Mouse (Mus musculus) R1 (cell line): ENCODE results near the gene Myo6.

ENCODE experiments used
- DNase-seq: peaks from one replicate; pipeline ENCODE4 v3.0.0-alpha.2; 2018; ENCODE audit warnings: low read depth, low spot score

The Myo6 gene

GRCm38 (mm10) chr9:80181692-80182091 lies 16.9 kb downstream of the Myo6 start:
- no peak for DNase-seq

GRCm38 (mm10) chr9:80184138-80184537 lies 19.3 kb downstream of the Myo6 start:
- DNase-seq, result no peak

GRCm38 (mm10) chr9:80185737-80186136 lies 20.9 kb downstream of the Myo6 start:
- DNase-seq, result peak; percentile 32

GRCm38 (mm10) chr9:80186693-80187092 lies 21.9 kb downstream of the Myo6 start:
- no peak for DNase-seq

DNA sequence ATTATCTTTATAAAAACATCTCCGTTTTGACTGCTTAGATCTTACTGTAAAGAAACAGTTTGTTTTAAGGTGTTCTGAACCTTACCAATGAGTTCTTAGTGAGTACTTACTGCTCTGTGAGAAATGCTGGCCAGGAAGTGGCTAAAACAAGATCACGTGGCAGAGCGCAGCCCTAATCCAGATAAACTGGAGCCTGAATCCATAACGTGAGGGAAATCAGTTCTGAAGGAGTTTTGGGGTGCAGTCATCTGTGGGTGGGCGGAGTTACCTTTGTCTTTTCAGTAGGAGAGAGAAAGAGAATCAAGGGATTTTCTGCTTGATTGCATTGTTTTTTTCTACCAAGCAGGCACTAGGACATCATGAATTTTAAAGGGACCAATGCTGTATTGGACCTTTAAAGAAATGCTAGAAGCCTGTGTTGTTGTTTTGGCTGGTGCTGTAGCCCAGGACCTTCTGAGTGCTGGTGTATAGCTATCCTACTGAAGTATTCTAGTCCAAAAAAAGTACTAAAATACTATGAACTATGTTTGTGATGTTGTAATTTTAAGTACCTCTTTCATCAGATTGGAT lies 23.6 kb downstream of the Myo6 start:
- no peak for DNase-seq

DNA sequence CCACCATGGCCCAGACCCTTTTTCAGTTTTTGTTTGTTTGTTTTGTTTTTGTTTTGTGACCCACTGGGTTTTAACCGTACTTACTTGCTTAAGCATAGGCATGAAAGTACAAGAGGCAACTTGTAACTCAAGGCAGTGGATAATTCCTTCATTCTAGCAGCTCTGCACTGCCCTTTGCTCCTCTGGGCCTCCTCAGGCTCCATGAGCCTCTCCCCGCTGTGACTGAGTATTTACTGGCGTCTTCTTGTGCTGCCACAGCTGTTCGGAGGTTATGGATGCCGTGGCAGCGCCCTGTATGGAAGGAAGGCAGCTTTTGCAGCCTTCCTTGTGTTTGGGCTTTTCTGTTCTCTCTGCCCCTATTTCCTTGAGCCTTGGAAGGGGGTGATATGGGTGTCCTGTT lies 26.4 kb downstream of the Myo6 start:
- DNase-seq, result no peak

- DNase-seq, result no peak
Observed at GRCm38 (mm10) chr9:80192324-80192723, 27.5 kb downstream of the Myo6 start.

DNA sequence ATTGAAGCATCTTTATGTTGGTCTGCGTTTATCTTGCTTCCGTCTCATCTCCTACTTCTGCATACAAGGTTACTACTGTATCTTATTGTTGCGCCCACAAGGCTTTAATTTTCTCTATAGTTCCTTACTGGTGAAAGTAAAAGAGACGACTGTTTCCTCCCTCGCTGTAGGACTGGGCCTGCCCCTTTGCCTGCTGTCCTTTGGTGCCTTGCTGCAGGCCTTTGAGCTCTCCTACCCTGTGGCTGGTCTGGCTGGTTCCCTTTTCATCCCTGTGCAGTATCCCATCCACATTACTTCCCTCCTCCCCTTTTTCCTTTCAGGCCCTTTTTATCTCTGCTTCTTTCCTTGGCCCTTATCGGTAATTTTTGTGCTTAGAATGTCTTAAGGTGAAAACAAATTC lies 29.6 kb downstream of the Myo6 start:
- DNase-seq, result no peak

DNA sequence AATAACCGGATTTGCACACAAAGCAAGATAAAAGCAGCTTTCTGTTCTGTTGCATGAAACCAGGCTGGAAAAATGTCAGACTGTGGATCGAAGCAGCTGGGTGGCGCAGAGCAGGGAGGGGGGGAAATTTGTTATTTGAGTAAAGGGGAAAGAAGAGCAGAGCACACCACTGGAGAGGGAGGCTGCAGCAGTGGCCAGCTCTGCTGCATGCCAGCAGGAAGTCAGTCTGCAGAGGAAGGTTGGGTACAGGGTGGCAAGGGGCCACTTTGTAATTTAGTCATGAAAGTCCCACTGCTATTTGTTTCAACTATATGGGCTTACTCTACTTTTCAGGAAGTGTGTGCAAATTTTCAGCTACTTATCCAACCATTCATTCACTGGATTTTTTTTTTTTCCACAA lies 31.3 kb downstream of the Myo6 start:
- no peak for DNase-seq

- no peak for DNase-seq
Observed at GRCm38 (mm10) chr9:80197233-80197632, 32.4 kb downstream of the Myo6 start.

DNA sequence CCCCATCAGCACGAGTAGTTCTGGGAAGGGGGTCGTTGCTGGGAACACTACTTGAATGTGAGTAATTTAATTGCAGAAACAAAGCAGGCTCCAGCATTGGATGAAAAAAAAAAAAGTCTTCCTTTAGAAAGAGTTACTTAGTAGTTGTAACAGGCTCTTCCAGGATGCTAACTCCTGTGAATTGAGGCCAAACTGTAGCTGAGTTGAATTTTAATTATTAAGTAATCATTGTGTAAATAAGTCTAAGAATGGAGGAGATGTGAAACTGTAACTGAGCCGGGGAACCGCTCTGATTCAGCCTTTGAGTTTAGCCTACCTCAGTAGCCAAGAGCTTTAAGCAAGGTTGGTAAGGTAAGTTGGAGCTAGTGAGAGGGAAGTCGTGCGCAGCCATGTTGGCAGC lies 36.0 kb downstream of the Myo6 start:
- no peak for DNase-seq

DNA sequence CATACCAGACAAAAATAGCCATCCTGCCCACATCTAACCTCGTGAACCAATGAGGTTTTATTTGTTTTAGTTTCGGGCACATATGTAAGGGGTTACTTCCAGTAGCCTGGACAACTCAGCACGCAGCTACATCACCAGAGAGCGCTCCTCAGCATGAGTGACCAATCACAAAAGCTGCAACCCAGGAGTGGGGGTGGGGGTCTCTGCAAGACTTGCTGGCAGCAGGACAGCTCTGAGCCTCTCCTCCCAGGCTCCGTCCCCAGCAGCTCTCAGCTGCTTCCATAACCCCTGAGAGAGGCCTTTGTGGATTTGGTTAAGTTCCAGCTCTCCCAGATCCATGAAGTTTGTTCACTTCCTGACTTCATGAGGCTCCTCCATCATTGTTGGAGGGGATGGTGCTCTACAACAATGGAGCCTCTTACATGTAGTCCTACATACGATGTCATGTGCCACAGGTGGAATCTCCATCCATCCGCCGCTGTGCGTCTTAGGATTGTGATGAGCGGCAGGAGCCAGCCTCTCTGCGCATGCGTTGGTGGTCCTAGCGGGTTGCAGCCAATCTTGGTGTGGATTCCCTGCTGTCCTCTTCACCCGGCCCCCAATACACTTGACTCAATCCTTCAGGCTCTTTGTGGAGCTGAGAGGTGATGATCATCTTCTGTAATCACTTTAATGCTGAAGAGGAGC lies 37.7 kb downstream of the Myo6 start:
- peak; percentile 60 for DNase-seq

DNA sequence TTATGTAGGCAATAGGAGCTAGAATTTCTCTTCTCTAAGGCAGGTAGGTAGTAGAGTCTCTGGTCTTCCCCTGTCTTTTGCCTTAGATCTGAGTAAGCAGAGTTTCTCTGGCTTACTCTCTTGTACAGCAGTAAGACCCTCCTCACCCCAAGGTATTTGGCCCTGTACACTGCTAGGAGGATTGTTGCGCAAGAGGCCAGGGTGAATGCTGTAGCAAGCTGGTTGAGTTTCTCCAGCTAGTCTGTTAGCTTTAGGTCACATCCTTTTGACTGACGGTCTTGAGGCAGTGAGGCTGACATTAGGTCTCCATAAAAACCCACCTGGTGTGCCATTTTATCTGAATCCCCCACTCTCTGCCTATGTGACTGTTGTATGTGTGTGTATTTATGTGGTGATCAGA lies 43.9 kb downstream of the Myo6 start:
- DNase-seq, result no peak

- DNase-seq, result peak; percentile 26
Observed at GRCm38 (mm10) chr9:80209459-80209858, 44.6 kb downstream of the Myo6 start.

- peak; percentile 41 for DNase-seq
Observed at GRCm38 (mm10) chr9:80210096-80210495, 45.3 kb downstream of the Myo6 start.

DNA sequence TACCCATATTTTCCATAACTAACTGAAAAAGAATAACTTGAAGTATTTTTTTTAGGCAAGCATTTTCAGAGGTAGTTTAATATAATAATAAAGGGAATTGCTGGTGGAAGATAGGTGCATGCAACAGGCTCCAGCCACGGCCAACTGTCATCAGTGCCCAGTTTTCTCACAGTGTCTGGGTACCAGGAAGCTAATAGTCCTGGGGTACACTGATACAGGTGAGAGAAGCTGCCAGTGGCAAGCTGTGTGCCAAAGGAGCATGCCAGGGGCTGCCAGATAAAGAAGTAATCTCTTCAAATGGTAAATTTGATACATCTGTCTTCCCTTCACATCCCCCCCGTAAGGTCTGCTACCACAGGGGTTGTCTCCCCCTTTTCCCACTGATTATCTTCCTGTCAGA lies 48.6 kb downstream of the Myo6 start:
- DNase-seq, result no peak

- no peak for DNase-seq
Observed at GRCm38 (mm10) chr9:80215502-80215901, 50.7 kb downstream of the Myo6 start.

- DNase-seq, result no peak
Observed at GRCm38 (mm10) chr9:80216786-80217501, 52.1 kb downstream of the Myo6 start.

- DNase-seq, result no peak
Observed at GRCm38 (mm10) chr9:80218718-80219117, 53.9 kb downstream of the Myo6 start.

DNA sequence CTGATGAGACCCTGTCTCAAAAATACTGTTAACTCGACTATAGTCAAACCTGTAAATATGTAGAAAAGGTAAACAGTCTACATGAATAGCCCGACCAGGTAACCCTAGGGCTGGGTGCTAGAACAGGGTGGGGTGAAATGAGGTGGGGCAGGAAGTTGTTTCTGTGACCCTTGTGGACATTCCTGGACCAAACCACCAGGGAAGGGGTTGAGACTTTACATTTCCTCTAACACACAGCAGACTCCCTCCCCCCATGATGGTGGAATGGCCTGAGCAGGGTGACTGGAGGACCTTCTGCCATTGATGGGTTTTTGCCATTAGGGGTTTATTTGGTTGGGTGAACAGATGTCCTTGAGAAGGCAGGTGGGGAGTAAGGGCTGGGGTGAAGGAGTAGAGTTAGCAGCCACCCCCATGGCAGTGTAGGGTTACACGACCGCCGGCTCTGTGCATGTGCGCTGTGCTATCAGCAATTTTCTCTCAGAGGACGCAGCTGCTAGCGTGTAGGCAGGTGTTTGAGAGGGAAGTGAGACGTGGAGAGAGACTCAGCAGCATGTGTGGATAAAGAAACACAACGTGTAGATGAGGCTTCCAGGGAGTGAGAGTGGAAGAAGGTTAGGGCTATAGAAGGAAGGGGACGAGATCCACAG lies 59.3 kb downstream of the Myo6 start:
- peak; percentile 34 for DNase-seq

DNA sequence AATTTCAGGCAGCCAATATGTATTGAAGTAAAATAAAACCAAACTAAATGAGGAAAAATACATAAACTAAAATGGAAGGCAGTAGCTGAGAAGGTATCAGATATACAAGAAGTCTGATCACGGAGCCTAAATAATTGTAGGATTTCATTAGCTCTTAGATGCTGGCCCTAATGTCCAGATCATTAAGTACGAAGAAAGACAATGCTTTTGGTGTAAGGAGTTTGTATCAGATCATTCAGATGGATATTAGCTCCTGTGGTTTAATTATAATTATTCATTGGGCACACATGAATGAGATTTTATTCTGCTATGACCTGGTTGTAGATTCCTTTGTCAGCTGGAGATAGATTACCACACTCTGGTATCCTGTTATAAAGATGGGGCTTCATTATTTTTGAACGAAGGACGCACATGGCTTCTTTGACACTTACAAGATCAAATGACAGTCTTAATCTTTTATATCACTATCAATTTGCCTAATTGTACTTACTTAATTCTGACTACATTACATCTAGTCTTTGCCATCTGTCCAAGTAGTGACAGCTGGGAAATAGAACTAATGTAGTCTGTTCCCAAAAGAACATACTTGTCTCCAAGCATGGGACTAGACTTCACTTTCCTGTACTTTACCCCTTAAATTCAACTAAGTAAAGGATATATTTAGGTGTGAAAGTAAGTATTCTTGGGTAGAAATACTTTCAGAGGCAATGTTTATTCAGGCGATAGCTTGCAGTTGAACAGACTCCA lies 61.9 kb downstream of the Myo6 start:
- DNase-seq, result no peak
